In genomic region chr4:134269622-134270021, GRCm38 (mm10) we compare ENCODE assay signal across 1 mouse cellular context.
TF ChIP-seq lines count a peak whose summit lies in the region.

No protein-coding gene starts in this region.

TF ChIP-seq in MEL, 35 proteins besides CTCF, POLR2A, EP300 and RAD21:
- peak; percentile 71 for TF ChIP-seq SMC3 (IDR thresholded peaks at IDR 0.05; ENCODE audit: low read depth, low read length)
- TF ChIP-seq ZC3H11A (IDR thresholded peaks at IDR 0.05; ENCODE audit: low read depth, low read length), result peak; percentile 52
- peak; percentile 76 for TF ChIP-seq MYC (IDR thresholded peaks at IDR 0.05; ENCODE audit: low read depth, low read length)
